8 mouse cellular contexts compared by ENCODE assay signal in the genomic region with DNA sequence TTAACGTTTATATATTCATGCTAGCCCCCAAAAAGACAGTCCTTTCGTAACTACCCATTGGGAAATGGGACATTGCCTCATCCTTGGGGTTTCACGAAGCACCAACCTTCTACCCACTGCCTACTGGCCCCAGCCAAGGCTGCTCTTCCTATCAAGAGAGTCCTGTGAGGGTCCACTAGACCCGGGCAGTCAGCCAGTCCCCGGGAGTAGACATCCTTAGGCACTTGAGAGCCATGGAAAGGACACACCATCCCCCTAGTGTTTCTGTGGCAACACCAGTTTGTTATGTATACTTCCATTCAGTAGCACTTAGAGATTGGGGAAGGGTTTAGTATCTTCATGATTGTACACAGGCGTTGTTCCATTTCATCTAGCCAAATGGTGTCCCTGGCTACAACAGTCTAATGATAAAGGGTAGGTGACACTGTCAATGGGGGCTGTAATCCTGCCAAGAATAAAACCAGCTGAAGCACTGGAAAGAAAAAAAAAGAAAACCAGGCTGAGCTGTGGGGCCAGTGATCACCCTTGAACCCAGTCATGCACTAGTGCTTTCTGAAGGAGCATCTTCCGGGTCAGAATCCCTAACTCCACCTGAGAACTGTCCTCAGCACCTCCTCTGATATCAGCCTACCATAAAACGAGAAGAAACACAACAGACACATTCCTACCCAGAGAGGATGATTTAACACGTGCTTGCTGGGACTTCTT.
DNase-seq lines count a peak whose midpoint lies in the region; ATAC-seq and TF ChIP-seq lines count a peak whose summit lies in the region.

No protein-coding gene starts in this region.

- no peak for TF ChIP-seq POLR2A in spleen, adult 2 months (IDR thresholded peaks at IDR 0.05; ENCODE audit: low read depth, low read length)

- H3K27me3 ChIP-seq in spleen, adult 2 months (ENCODE audit: control insufficient read depth, insufficient read depth, low read length): no peaks in the 10 kb centered on the region
- H3K27me3 ChIP-seq in heart, postnatal 0 days (ENCODE audit: control insufficient read depth, insufficient read depth, low read length): no peaks in the 10 kb centered on the region
- no peaks in the 10 kb centered on the region for H3K27me3 ChIP-seq in liver, embryonic 15.5 days
- H3K27me3 ChIP-seq in stomach, embryonic 16.5 days (ENCODE audit: control insufficient read depth, insufficient read depth, low read length): no peaks in the 10 kb centered on the region

- no peak for TF ChIP-seq CTCF in spleen, adult 2 months (IDR thresholded peaks at IDR 0.05; ENCODE audit: extremely low read depth, insufficient read depth, insufficient read length, insufficient replicate concordance)
- 0 out of 2 replicates have a peak, but pooled peaks have one; percentile 8 for TF ChIP-seq CTCF in heart, postnatal 0 days (IDR thresholded peaks at IDR 0.05; ENCODE audit: low read depth)

- H3K9me3 ChIP-seq in heart, postnatal 0 days (replicated peaks; ENCODE audit: control insufficient read depth, low read length): no peaks in the 10 kb centered on the region
- no peaks in the 10 kb centered on the region for H3K9me3 ChIP-seq in liver, embryonic 15.5 days (replicated peaks)
- no peaks in the 10 kb centered on the region for H3K9me3 ChIP-seq in stomach, embryonic 16.5 days (replicated peaks; ENCODE audit: control insufficient read depth, low read length)

- ATAC-seq in heart, postnatal 0 days (ENCODE audit: insufficient read depth, low read depth): peak; percentile 81
- ATAC-seq in liver, embryonic 15.5 days (ENCODE audit: insufficient read depth): no peak
- ATAC-seq in stomach, embryonic 16.5 days (ENCODE audit: insufficient read depth, low FRiP score): no peak
- no peak for ATAC-seq in CD4-positive, CD25-positive, alpha-beta regulatory T cell, adult 4 months

- H3K4me2 ChIP-seq in heart, postnatal 0 days (ENCODE audit: low read depth, low read length): no peak overlapping the region
- H3K4me2 ChIP-seq in liver, embryonic 15.5 days: no peak overlapping the region
- no peak overlapping the region for H3K4me2 ChIP-seq in stomach, embryonic 16.5 days (ENCODE audit: low read depth, low read length)

- peak; percentile 99 for TF ChIP-seq EP300 in heart, postnatal 0 days (IDR thresholded peaks at IDR 0.05; ENCODE audit: low read depth)

- no peak overlapping the region for H3K4me3 ChIP-seq in spleen, adult 2 months (ENCODE audit: extremely low read depth, insufficient read depth, insufficient read length)
- no peak overlapping the region for H3K4me3 ChIP-seq in heart, postnatal 0 days (ENCODE audit: low read depth, low read length)
- no peak overlapping the region for H3K4me3 ChIP-seq in liver, embryonic 15.5 days (replicated peaks)
- H3K4me3 ChIP-seq in stomach, embryonic 16.5 days (replicated peaks; ENCODE audit: low read length): no peak overlapping the region

- no peak for DNase-seq in spleen, adult 2 months (ENCODE audit: low read depth in 1 of 2, low spot score in 2 of 2)
- no peak for DNase-seq in spleen, postnatal 10 days (ENCODE audit: low spot score in 2 of 2)
- DNase-seq in heart, postnatal 0 days (ENCODE audit: low spot score): peak; percentile 97
- no peak for DNase-seq in urinary bladder, postnatal 4 days (ENCODE audit: low spot score in 2 of 2)
- DNase-seq in urinary bladder, postnatal 14 days (ENCODE audit: low spot score): no peak

- H3K4me1 ChIP-seq in spleen, adult 2 months (ENCODE audit: control insufficient read depth, insufficient read depth, insufficient read length): peaks cover 36% of the 10 kb centered on the region
- peaks cover 51% of the 10 kb centered on the region for H3K4me1 ChIP-seq in heart, postnatal 0 days (ENCODE audit: control insufficient read depth, insufficient read depth)
- peaks cover 60% of the 10 kb centered on the region for H3K4me1 ChIP-seq in liver, embryonic 15.5 days (replicated peaks)
- H3K4me1 ChIP-seq in stomach, embryonic 16.5 days (ENCODE audit: control insufficient read depth, insufficient read depth, low read length): peaks cover 49% of the 10 kb centered on the region

- 0 out of 2 replicates have a peak overlapping the region, but pooled peaks have one; percentile 14 for H3K27ac ChIP-seq in spleen, adult 2 months (ENCODE audit: insufficient read depth, low read length)
- peak overlapping the region; percentile 92 for H3K27ac ChIP-seq in heart, postnatal 0 days (ENCODE audit: low read depth)
- H3K27ac ChIP-seq in liver, embryonic 15.5 days (replicated peaks): 0 out of 2 replicates have a peak overlapping the region, but pooled peaks have one; percentile 38
- peak overlapping the region; percentile 3 for H3K27ac ChIP-seq in stomach, embryonic 16.5 days (ENCODE audit: low read length)

- no peaks in the 10 kb centered on the region for H3K36me3 ChIP-seq in spleen, adult 2 months (ENCODE audit: control insufficient read depth, insufficient read depth, low read length)
- no peaks in the 10 kb centered on the region for H3K36me3 ChIP-seq in heart, postnatal 0 days (replicated peaks; ENCODE audit: control insufficient read depth, insufficient read depth, low read length)
- no peaks in the 10 kb centered on the region for H3K36me3 ChIP-seq in liver, embryonic 15.5 days (replicated peaks)
- H3K36me3 ChIP-seq in stomach, embryonic 16.5 days (ENCODE audit: control insufficient read depth, insufficient read depth, low read length): no peaks in the 10 kb centered on the region

- no peak overlapping the region for H3K9ac ChIP-seq in heart, postnatal 0 days (replicated peaks; ENCODE audit: low read depth, low read length)
- no peak overlapping the region for H3K9ac ChIP-seq in liver, embryonic 15.5 days
- no peak overlapping the region for H3K9ac ChIP-seq in stomach, embryonic 16.5 days (ENCODE audit: low read length)

- WGBS in spleen, adult 2 months: 76% methylated on average over 9 of the region's 9 CpGs
- 30% methylated on average over 9 of the region's 9 CpGs for WGBS in heart, postnatal 0 days
- 49% methylated on average over 9 of the region's 9 CpGs for WGBS in liver, embryonic 15.5 days (ENCODE audit: insufficient replicate concordance)
- 73% methylated on average over 9 of the region's 9 CpGs for WGBS in stomach, embryonic 16.5 days

Comparison
In these comparisons a context has a peak if more than half of its experiments do, and no peak if none do; other contexts are left out.
1. H3K27ac ChIP-seq: peak in every context shown above with its lines; median percentile 92 in heart, postnatal 0 days; 38 in liver, embryonic 15.5 days; 14 in spleen, adult 2 months; 3 in stomach, embryonic 16.5 days.